Mouse (Mus musculus) forebrain, embryonic 15.5 days (tissue): ENCODE measurements at regions not wholly inside any gene's neighbourhood (a gene's known extent, or its start where the extent isn't known, plus 50 kb on each side); places are given as distances from the start of the nearest gene placed in this dataset.

ENCODE experiments used
- ATAC-seq: fragments of 200-750 bp; cut with Nextera tagmentation; replicated peaks from 2 replicates; pipeline ENCODE4 v1.8.0; 2017; ENCODE audit warnings: mild to moderate bottlenecking, moderate TSS enrichment, moderate library complexity
- H3K27ac ChIP-seq: fragments of 300-500 bp; sonication (generic); replicated peaks from 2 replicates; pipeline ENCODE4 v1.5.1; 2015; ENCODE audit warnings: mild to moderate bottlenecking, inconsistent platforms
- H3K27me3 ChIP-seq: fragments of 300-500 bp; sonication (generic); 2 replicates; pipeline ENCODE4 v1.6.1; 2015; ENCODE audit warnings: inconsistent platforms
- H3K36me3 ChIP-seq: fragments of 300-500 bp; sonication (generic); 2 replicates; pipeline ENCODE4 v1.6.1; 2015; ENCODE audit warnings: mild to moderate bottlenecking, inconsistent platforms
- H3K4me1 ChIP-seq: fragments of 300-500 bp; sonication (generic); 2 replicates; pipeline ENCODE4 v1.6.1; 2015; ENCODE audit warnings: inconsistent platforms
- H3K4me2 ChIP-seq: fragments of 300-500 bp; sonication (generic); replicated peaks from 2 replicates; pipeline ENCODE4 v1.6.1; 2015; ENCODE audit warnings: mild to moderate bottlenecking, inconsistent platforms
- H3K4me3 ChIP-seq: fragments of 300-500 bp; sonication (generic); 2 replicates; pipeline ENCODE4 v1.5.1; 2015; ENCODE audit warnings: mild to moderate bottlenecking, inconsistent platforms
- H3K9ac ChIP-seq: fragments of 300-500 bp; sonication (generic); replicated peaks from 2 replicates; pipeline ENCODE4 v1.6.1; 2015; ENCODE audit warnings: mild to moderate bottlenecking, inconsistent platforms
- H3K9me3 ChIP-seq: fragments of 300-500 bp; sonication (generic); 2 replicates; pipeline ENCODE4 v1.6.1; 2016; ENCODE audit warnings: inconsistent platforms
- WGBS: fragments of 180-500 bp; shearing (Covaris S2); methylation state at CpG from one replicate; pipeline ENCODE4 v1.1.7; 2015; ENCODE audit warnings: mixed read lengths; 5-methylcytosine and 5-hydroxymethylcytosine counted together

GRCm38 (mm10) chr1:63875297-63875962 lies 106.4 kb upstream of the 4933402D24Rik start:
- Histone ChIP-seq H3K4me3 (no peak overlapping the region), H3K27ac (no peak overlapping the region), H3K36me3 (no peaks in the 10 kb centered on the region), H3K4me2 (no peak overlapping the region), H3K9me3 (no peaks in the 10 kb centered on the region), H3K27me3 (no peaks in the 10 kb centered on the region), H3K9ac (no peak overlapping the region), H3K4me1 (no peaks in the 10 kb centered on the region)
- no peak for ATAC-seq
- WGBS = 64% methylated on average over 3 of the region's 3 CpGs

GRCm38 (mm10) chr1:63871831-63872230 lies 102.8 kb upstream of the 4933402D24Rik start:
- no peaks in the 10 kb centered on the region for H3K36me3 ChIP-seq
- H3K27me3 ChIP-seq = no peaks in the 10 kb centered on the region
- ATAC-seq = no peak
- no peaks in the 10 kb centered on the region for H3K4me1 ChIP-seq
- H3K27ac ChIP-seq = no peak overlapping the region
- H3K9ac ChIP-seq = no peak overlapping the region
- H3K4me2 ChIP-seq = no peak overlapping the region
- 84% methylated on average over 6 of the region's 6 CpGs for WGBS
- H3K4me3 ChIP-seq = no peak overlapping the region
- no peaks in the 10 kb centered on the region for H3K9me3 ChIP-seq

GRCm38 (mm10) chr1:63869342-63869741 lies 100.3 kb upstream of the 4933402D24Rik start:
- H3K36me3 ChIP-seq = no peaks in the 10 kb centered on the region
- no peak overlapping the region for H3K4me2 ChIP-seq
- H3K27me3 ChIP-seq = no peaks in the 10 kb centered on the region
- no peak for ATAC-seq
- H3K9me3 ChIP-seq = no peaks in the 10 kb centered on the region
- no peaks in the 10 kb centered on the region for H3K4me1 ChIP-seq
- no peak overlapping the region for H3K27ac ChIP-seq
- WGBS = 84% methylated on average over 2 of the region's 2 CpGs
- H3K9ac ChIP-seq = no peak overlapping the region
- H3K4me3 ChIP-seq = no peak overlapping the region

- peaks cover 14% of the 10 kb centered on the region for H3K4me1 ChIP-seq
- WGBS = 31% methylated on average over 6 of the region's 6 CpGs
- peak; percentile 60 for ATAC-seq
- H3K36me3 ChIP-seq = no peaks in the 10 kb centered on the region
- no peak overlapping the region for H3K9ac ChIP-seq
- no peaks in the 10 kb centered on the region for H3K27me3 ChIP-seq
- peak overlapping the region; percentile 58 for H3K27ac ChIP-seq
- no peak overlapping the region for H3K4me2 ChIP-seq
- no peak overlapping the region for H3K4me3 ChIP-seq
- no peaks in the 10 kb centered on the region for H3K9me3 ChIP-seq
Measured at GRCm38 (mm10) chr1:63857933-63858649, 89.0 kb upstream of the 4933402D24Rik start.

GRCm38 (mm10) chr1:63857468-63857867 lies 88.4 kb upstream of the 4933402D24Rik start:
- H3K27ac ChIP-seq = peak overlapping the region; percentile 58
- no peak overlapping the region for H3K9ac ChIP-seq
- no peaks in the 10 kb centered on the region for H3K36me3 ChIP-seq
- H3K4me3 ChIP-seq = no peak overlapping the region
- H3K4me2 ChIP-seq = no peak overlapping the region
- no peaks in the 10 kb centered on the region for H3K9me3 ChIP-seq
- ATAC-seq = 0 out of 2 replicates have a peak, but pooled peaks have one; percentile 46
- no peaks in the 10 kb centered on the region for H3K27me3 ChIP-seq
- 47% methylated on average over 5 of the region's 5 CpGs for WGBS
- peaks cover 14% of the 10 kb centered on the region for H3K4me1 ChIP-seq

GRCm38 (mm10) chr1:63856366-63856765 lies 87.3 kb upstream of the 4933402D24Rik start:
- WGBS = 89% methylated on average over 2 of the region's 2 CpGs
- Histone ChIP-seq H3K4me1 (peaks cover 20% of the 10 kb centered on the region), H3K9ac (no peak overlapping the region), H3K4me2 (no peak overlapping the region), H3K27ac (no peak overlapping the region), H3K4me3 (no peak overlapping the region), H3K27me3 (no peaks in the 10 kb centered on the region), H3K9me3 (no peaks in the 10 kb centered on the region), H3K36me3 (no peaks in the 10 kb centered on the region)
- no peak for ATAC-seq

GRCm38 (mm10) chr1:63854794-63855193 lies 85.7 kb upstream of the 4933402D24Rik start:
- 65% methylated on average over 3 of the region's 3 CpGs for WGBS

GRCm38 (mm10) chr1:63851476-63852094 lies 82.5 kb upstream of the 4933402D24Rik start:
- H3K27me3 ChIP-seq = no peaks in the 10 kb centered on the region
- H3K4me1 ChIP-seq = peaks cover 13% of the 10 kb centered on the region; the same call in 1 of the 2 replicates
- H3K36me3 ChIP-seq = no peaks in the 10 kb centered on the region
- H3K4me2 ChIP-seq = no peak overlapping the region
- H3K27ac ChIP-seq = no peak overlapping the region
- 0 out of 2 replicates have a peak, but pooled peaks have one; percentile 61 for ATAC-seq
- no peak overlapping the region for H3K4me3 ChIP-seq
- WGBS = 50% methylated on average over 4 of the region's 4 CpGs
- H3K9me3 ChIP-seq = no peaks in the 10 kb centered on the region
- H3K9ac ChIP-seq = no peak overlapping the region

More at GRCm38 (mm10) chr1:63854794-63855193, 85.7 kb upstream of the 4933402D24Rik start:
- Histone ChIP-seq H3K9ac (no peak overlapping the region), H3K27me3 (no peaks in the 10 kb centered on the region), H3K4me2 (no peak overlapping the region), H3K9me3 (no peaks in the 10 kb centered on the region), H3K27ac (no peak overlapping the region), H3K4me3 (no peak overlapping the region), H3K36me3 (no peaks in the 10 kb centered on the region), H3K4me1 (peaks cover 26% of the 10 kb centered on the region)
- ATAC-seq = no peak

- Histone ChIP-seq H3K36me3 (no peaks in the 10 kb centered on the region), H3K4me2 (no peak overlapping the region), H3K4me3 (no peak overlapping the region), H3K27me3 (no peaks in the 10 kb centered on the region), H3K27ac (no peak overlapping the region), H3K4me1 (peaks cover 13% of the 10 kb centered on the region; the same call in 1 of the 2 replicates), H3K9ac (no peak overlapping the region), H3K9me3 (no peaks in the 10 kb centered on the region)
- 90% methylated on average over 3 of the region's 3 CpGs for WGBS
- ATAC-seq = no peak
Measured at GRCm38 (mm10) chr1:63850262-63850661, 81.2 kb upstream of the 4933402D24Rik start.

GRCm38 (mm10) chr1:63828174-63828844 lies 59.2 kb upstream of the 4933402D24Rik start:
- Histone ChIP-seq H3K27me3 (no peaks in the 10 kb centered on the region), H3K4me3 (no peak overlapping the region), H3K27ac (0 out of 2 replicates have a peak overlapping the region, but pooled peaks have one; percentile 43), H3K4me1 (peaks cover 8% of the 10 kb centered on the region), H3K9ac (no peak overlapping the region), H3K36me3 (no peaks in the 10 kb centered on the region), H3K4me2 (no peak overlapping the region), H3K9me3 (no peaks in the 10 kb centered on the region)
- ATAC-seq = peak; percentile 80
- 17% methylated on average over 5 of the region's 5 CpGs for WGBS

GRCm38 (mm10) chr1:63820614-63821270 lies 51.7 kb upstream of the 4933402D24Rik start:
- Histone ChIP-seq H3K4me3 (no peak overlapping the region), H3K4me2 (no peak overlapping the region), H3K36me3 (no peaks in the 10 kb centered on the region), H3K27ac (peak overlapping the region; percentile 85), H3K4me1 (peaks cover 19% of the 10 kb centered on the region), H3K9ac (no peak overlapping the region), H3K9me3 (no peaks in the 10 kb centered on the region), H3K27me3 (no peaks in the 10 kb centered on the region)
- WGBS = 35% methylated on average over 4 of the region's 4 CpGs
- peak; percentile 21; the same call in 1 of the 2 replicates for ATAC-seq
